Mouse (Mus musculus): ENCODE results near the gene Tmem169.

GRCm38 (mm10) chr1:72291421-72291820 is 7.3 kb downstream of the Tmem169 start:
- TF ChIP-seq POLR2A (IDR thresholded peaks at IDR 0.05; ENCODE audit: low read depth, low read length) = no peak
- no peak for TF ChIP-seq CTCF (conservative IDR thresholded peaks at IDR 0.05; ENCODE audit: insufficient read depth, insufficient read length, low read depth, low read length)

Measured in kidney, adult 2 months (tissue).